Mouse (Mus musculus): ENCODE data around the gene Dus4l. TPM values are rescaled to one million over a fixed set of nuclear protein-coding genes. Genes with fewer than 3 reads are reported as not detected.

Gene Dus4l
- polyA plus RNA-seq (2012; rRNA removed), result 3.4 and 3.8 TPM in 2 replicates

DNA sequence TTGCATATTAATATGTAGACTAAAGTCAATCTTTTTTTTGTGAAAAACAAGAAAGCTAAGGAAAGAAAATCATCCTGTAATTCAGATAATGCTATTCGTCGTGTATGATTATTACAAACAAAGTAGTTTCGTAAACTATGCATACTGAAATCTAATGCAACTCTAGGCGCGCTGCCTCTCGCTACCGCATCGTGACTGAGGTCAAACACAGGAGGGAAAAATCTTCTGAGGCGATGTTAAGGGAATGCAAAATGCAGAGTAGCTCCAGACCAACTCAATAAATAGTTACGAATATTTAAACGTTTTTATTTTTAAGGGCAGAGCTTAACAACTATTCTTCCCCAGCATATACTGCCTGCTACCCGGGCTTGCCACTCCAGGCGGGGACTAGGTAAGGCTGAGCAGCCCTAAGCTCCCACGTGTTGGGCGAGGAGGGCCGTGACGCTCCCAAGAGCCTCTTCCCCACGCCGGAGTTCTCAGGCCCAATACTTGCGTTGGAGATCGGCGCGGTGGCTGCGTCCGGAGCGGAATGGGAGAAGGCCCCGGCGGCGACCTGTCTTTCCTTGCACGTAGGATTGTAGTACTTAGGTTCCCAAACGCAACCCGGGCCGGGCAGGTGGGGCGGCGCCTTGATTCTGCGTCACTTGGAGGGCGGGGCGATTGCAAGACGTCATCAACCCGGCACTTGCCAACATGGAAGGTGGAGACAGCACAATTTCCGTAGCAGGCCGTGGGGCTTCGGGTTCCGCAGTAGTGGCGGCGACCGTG, at the start of gene Dus4l, which contains the start of gene Cog5:
Gene Dus4l (minus strand): TSS at position 630 of the 768 bp plus-strand sequence.
Gene Cog5 (plus strand): TSS at position 673 of the 768 bp plus-strand sequence.

DNA sequence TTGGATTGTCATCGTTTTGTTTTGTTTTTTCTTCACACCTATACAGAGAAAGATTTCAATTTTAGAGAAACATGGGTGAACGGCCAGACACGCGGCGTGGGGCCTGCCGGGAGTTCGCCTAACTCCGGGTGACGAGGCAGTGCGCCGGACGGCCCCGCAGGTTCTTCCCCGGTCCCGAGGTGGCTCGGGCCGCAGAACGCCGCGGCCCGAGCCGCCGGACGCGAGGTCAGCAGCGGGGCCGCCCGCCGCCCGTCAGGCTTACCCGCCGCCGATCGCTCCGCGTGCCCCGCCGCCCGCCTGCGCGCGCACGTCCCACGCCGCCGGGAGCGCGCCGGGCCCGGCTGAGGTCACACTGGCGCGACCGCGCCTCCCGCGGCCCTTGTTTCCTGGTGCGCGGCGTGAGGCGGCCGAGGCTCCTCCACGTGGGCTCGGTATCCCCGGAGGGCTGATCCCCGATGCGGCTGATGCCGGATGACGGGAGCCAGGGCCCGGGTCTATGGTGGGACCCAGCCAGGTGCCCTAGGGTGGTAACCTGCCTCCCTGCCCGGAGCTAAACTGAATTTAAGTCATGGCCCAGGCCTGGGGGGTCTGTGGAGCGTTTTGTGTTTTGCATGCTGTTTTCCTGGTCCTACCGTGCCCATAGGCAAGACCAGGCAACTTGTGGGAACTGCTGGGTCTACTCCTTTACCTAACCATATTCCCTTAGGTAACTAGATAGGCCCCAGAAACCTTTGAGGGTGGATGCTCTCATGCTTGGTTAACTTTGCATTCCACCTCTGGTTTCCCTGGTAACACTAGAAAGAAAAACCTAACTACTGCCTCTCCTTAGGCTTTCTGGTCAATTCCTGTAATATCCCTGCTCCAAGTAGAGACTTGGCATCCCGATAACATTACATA, 20.0 kb downstream of the Dus4l start, which contains the start of gene Bcap29:
Gene Bcap29 (minus strand): TSS at position 316 of the 897 bp plus-strand sequence.

Other genes with a start within 250 kb of the Dus4l start
- 2.9 and 3.6 TPM in 2 replicates for gene Cbll1, start 155.2 kb downstream of the Dus4l start, polyA plus RNA-seq (2012; rRNA removed)
- 0.10 and 0.14 TPM in 2 replicates for gene Slc26a4, start 94.9 kb downstream of the Dus4l start, polyA plus RNA-seq (2012; rRNA removed)
- 0.44 and 0.91 TPM in 2 replicates for gene Bcap29, start 20.2 kb downstream of the Dus4l start, polyA plus RNA-seq (2012; rRNA removed)
- 12.0 and 13.8 TPM in 2 replicates for gene Cog5, start within 50 bp of the Dus4l start, polyA plus RNA-seq (2012; rRNA removed)
- 0.22 TPM in 1 of 2 replicates, not detected in the other for gene Gpr22, start 59.1 kb upstream of the Dus4l start, polyA plus RNA-seq (2012; rRNA removed)